ENCODE assay signal across 8 mouse cellular contexts in the genomic region with DNA sequence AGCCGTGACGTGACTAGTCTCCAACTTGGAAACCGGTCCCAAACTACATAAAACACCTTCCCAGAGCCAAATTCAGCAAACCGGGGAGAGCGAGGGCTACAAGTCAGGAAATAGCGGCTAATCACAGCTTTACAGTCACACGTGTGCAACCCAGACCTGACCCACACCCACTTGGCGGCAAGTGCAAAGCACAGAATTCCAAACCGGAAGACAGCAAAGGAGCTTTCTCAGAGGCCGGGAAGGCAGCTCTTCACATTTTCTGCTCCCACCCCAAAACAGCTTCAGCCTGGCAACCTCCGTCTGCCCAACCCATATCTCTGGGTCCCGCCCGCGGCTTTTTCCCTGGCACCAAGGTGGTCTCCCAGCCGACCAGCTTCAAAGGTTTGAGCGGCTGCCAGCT. TPM values are rescaled to one million over a fixed set of nuclear protein-coding genes. Genes with fewer than 3 reads are reported as not detected.
DNase-seq lines count a peak whose midpoint lies in the region; ATAC-seq and TF ChIP-seq lines count a peak whose summit lies in the region.

No protein-coding gene starts in this region.

- no peak for TF ChIP-seq CTCF in testis, adult 2 months (IDR thresholded peaks at IDR 0.05; ENCODE audit: control insufficient read depth, insufficient read depth, insufficient replicate concordance, low read depth, low read length)

- H3K9ac ChIP-seq in embryonic facial prominence, embryonic 11.5 days (replicated peaks; ENCODE audit: low read length) = peak overlapping the region; percentile 64
- peak overlapping the region; percentile 63 for H3K9ac ChIP-seq in hindbrain, embryonic 14.5 days

- H3K4me1 ChIP-seq in testis, adult 2 months (ENCODE audit: control insufficient read depth, insufficient read depth, low read length) = peaks cover 8% of the 10 kb centered on the region
- H3K4me1 ChIP-seq in embryonic facial prominence, embryonic 11.5 days (ENCODE audit: control insufficient read depth, insufficient read depth, low read length) = no peaks in the 10 kb centered on the region
- H3K4me1 ChIP-seq in hindbrain, embryonic 14.5 days (replicated peaks; ENCODE audit: control insufficient read depth, insufficient read depth, low read length) = peaks cover 26% of the 10 kb centered on the region

- H3K27me3 ChIP-seq in testis, adult 2 months (ENCODE audit: control insufficient read depth, insufficient read depth, low read length) = no peaks in the 10 kb centered on the region
- H3K27me3 ChIP-seq in embryonic facial prominence, embryonic 11.5 days (ENCODE audit: control insufficient read depth, insufficient read depth, low read length) = no peaks in the 10 kb centered on the region
- H3K27me3 ChIP-seq in hindbrain, embryonic 14.5 days (ENCODE audit: control insufficient read depth, insufficient read depth, low read length) = no peaks in the 10 kb centered on the region

- WGBS in embryonic facial prominence, embryonic 11.5 days = under 1% methylated on average over 16 of the region's 16 CpGs
- WGBS in hindbrain, embryonic 14.5 days = 1% methylated on average over 16 of the region's 16 CpGs

- peak overlapping the region; percentile 90 for H3K4me3 ChIP-seq in testis, adult 2 months (ENCODE audit: control insufficient read depth, low read depth, low read length)
- peak overlapping the region; percentile 58 for H3K4me3 ChIP-seq in embryonic facial prominence, embryonic 11.5 days (ENCODE audit: low read depth, low read length)
- peak overlapping the region; percentile 91 for H3K4me3 ChIP-seq in hindbrain, embryonic 14.5 days (replicated peaks; ENCODE audit: low read length)

- H3K36me3 ChIP-seq in testis, adult 2 months (ENCODE audit: control insufficient read depth, insufficient read depth, low read length) = no peaks in the 10 kb centered on the region
- H3K36me3 ChIP-seq in embryonic facial prominence, embryonic 11.5 days (replicated peaks; ENCODE audit: control insufficient read depth, insufficient read depth, low read depth, low read length) = no peaks in the 10 kb centered on the region
- no peaks in the 10 kb centered on the region for H3K36me3 ChIP-seq in hindbrain, embryonic 14.5 days (replicated peaks; ENCODE audit: control insufficient read depth, insufficient read depth)

- H3K27ac ChIP-seq in testis, adult 2 months (ENCODE audit: control insufficient read depth, insufficient read depth, low read depth, low read length) = no peak overlapping the region; the same call in 1 of the 2 replicates
- H3K27ac ChIP-seq in embryonic facial prominence, embryonic 11.5 days (replicated peaks; ENCODE audit: low read depth, low read length) = no peak overlapping the region
- no peak overlapping the region for H3K27ac ChIP-seq in hindbrain, embryonic 14.5 days

- peak overlapping the region; percentile 36 for H3K4me2 ChIP-seq in embryonic facial prominence, embryonic 11.5 days (ENCODE audit: low read depth, low read length)
- peak overlapping the region; percentile 55 for H3K4me2 ChIP-seq in hindbrain, embryonic 14.5 days (replicated peaks)

- H3K9me3 ChIP-seq in embryonic facial prominence, embryonic 11.5 days (replicated peaks; ENCODE audit: control insufficient read depth, low read length) = no peaks in the 10 kb centered on the region
- H3K9me3 ChIP-seq in hindbrain, embryonic 14.5 days (ENCODE audit: control insufficient read depth, low read length) = no peaks in the 10 kb centered on the region

- intact Hi-C loops in left cerebral cortex, postnatal 4 days (cut with DNase I) = loop anchor here (5.0 to 10.0 kb wide), 3 partner anchors 188 to 370 kb away; no protein-coding TSS in a partner anchor

- ATAC-seq in embryonic facial prominence, embryonic 11.5 days (replicated peaks; ENCODE audit: insufficient number of reproducible peaks, low FRiP score, low TSS enrichment, low read depth) = no peak
- peak; percentile 0; the same call in 1 of the 2 replicates for ATAC-seq in hindbrain, embryonic 14.5 days (ENCODE audit: low FRiP score)

- no peak for DNase-seq in testis, postnatal 14 days (ENCODE audit: low spot score)
- DNase-seq in embryonic facial prominence, embryonic 11.5 days (ENCODE audit: low spot score) = peak; percentile 25
- DNase-seq in hindbrain, embryonic 14.5 days (ENCODE audit: low spot score) = peak; percentile 51
- peak; percentile 48 for DNase-seq in lung, postnatal 25 days (ENCODE audit: low spot score)
- DNase-seq in T-cell, adult 2 months (ENCODE audit: low spot score) = no peak
- no peak for DNase-seq in left cerebral cortex, postnatal 4 days
- no peak for DNase-seq in frontal cortex, postnatal 25 days (ENCODE audit: low spot score in 2 of 2)

- TF ChIP-seq POLR2A in testis, adult 2 months (IDR thresholded peaks at IDR 0.05; ENCODE audit: control insufficient read depth, low read depth, low read length) = no peak

RNA-seq across cellular contexts. Expression of a gene that starts 0.5 kb away (rescaled TPM):
- 2.4 and 3.2 TPM in 2 replicates for polyA plus RNA-seq in testis, adult 2 months (2012; rRNA removed)
- polyA plus RNA-seq in embryonic facial prominence, embryonic 11.5 days (2014; fragmentation: Nextera tagmentation; extraction: Ambion mirVana) = 46.9 and 47.6 TPM in 2 replicates
- 31.8 and 37.4 TPM in 2 replicates for polyA plus RNA-seq in hindbrain, embryonic 14.5 days (2014; fragmentation: Nextera tagmentation; extraction: Ambion mirVana)
- 10 to 100 TPM; 21.4 to 23.6 TPM for total RNA-seq in left cerebral cortex, postnatal 4 days (2021)

RNA-seq across cellular contexts. Expression of a gene that starts 0.5 kb away (rescaled TPM):
- polyA plus RNA-seq in testis, adult 2 months (2012; rRNA removed) = 0.56 and 0.59 TPM in 2 replicates
- polyA plus RNA-seq in embryonic facial prominence, embryonic 11.5 days (2014; fragmentation: Nextera tagmentation; extraction: Ambion mirVana) = 10.7 and 11.0 TPM in 2 replicates
- polyA plus RNA-seq in hindbrain, embryonic 14.5 days (2014; fragmentation: Nextera tagmentation; extraction: Ambion mirVana) = 28.1 and 34.1 TPM in 2 replicates
- 10 to 100 TPM; 61.4 to 62.9 TPM for total RNA-seq in left cerebral cortex, postnatal 4 days (2021)

Comparison
In these comparisons a context has a peak if more than half of its experiments do, and no peak if none do; other contexts are left out.
1. DNase-seq: peak in embryonic facial prominence, embryonic 11.5 days (single experiment), hindbrain, embryonic 14.5 days (single experiment) and lung, postnatal 25 days (single experiment); none in testis, postnatal 14 days (single experiment), T-cell, adult 2 months (single experiment), left cerebral cortex, postnatal 4 days (single experiment) and frontal cortex, postnatal 25 days (0 of 2).
2. Peak in every context shown above with its lines, with median percentiles within 50 percentile points of each other: H3K4me3 ChIP-seq.